Mouse (Mus musculus): ENCODE data around the gene Mgst3.

DNA sequence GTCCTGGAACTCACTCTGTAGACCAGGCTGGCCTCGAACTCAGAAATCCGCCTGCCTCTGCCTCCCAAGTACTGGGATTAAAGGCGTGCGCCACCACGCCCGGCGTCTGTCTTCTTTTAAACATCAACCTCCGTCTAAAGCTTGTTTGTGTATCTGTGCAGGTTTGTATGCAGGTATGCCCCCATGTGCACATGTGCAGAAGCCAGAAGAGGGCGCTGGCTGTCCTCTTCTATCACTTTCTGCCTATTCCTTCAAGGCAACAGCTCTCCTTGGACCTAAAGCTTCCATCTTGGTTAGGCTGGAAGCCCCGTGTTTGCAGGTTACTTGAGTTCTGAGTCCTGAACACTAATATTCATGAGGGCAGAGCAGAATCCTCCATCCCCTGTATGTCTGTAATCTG, 50.8 kb downstream of the Mgst3 start:
- TF ChIP-seq CTCF (IDR thresholded peaks at IDR 0.05; ENCODE audit: insufficient read depth, low read depth, low read length) (no peak), POLR2A (IDR thresholded peaks at IDR 0.05; ENCODE audit: insufficient read depth, low read depth, low read length) (no peak)
